Mouse (Mus musculus) midbrain, embryonic 16.5 days (tissue): ENCODE measurements around the gene Fam189b. TPM values are rescaled to one million over a fixed set of nuclear protein-coding genes. Genes with fewer than 3 reads are reported as not detected.

ENCODE experiments used
- ATAC-seq: fragments of 200-750 bp; cut with Nextera tagmentation; 2 replicates; pipeline ENCODE4 v1.8.0; 2017; ENCODE audit warnings: moderate TSS enrichment
- H3K27ac ChIP-seq: fragments of 300-500 bp; sonication (generic); 2 replicates; pipeline ENCODE4 v1.5.1; 2014; ENCODE audit warnings: mild to moderate bottlenecking, low read length, mixed read lengths
- H3K27me3 ChIP-seq: fragments of 300-500 bp; sonication (generic); 2 replicates; pipeline ENCODE4 v1.6.1; 2014; ENCODE audit warnings: low read depth, low read length, mixed read lengths; ENCODE audit not compliant: control insufficient read depth, insufficient read depth
- H3K36me3 ChIP-seq: fragments of 300-500 bp; sonication (generic); 2 replicates; pipeline ENCODE4 v1.6.1; 2014; ENCODE audit warnings: mild to moderate bottlenecking, low read length, moderate library complexity, mixed read lengths; ENCODE audit not compliant: control insufficient read depth, insufficient read depth
- H3K4me1 ChIP-seq: fragments of 300-500 bp; sonication (generic); 2 replicates; pipeline ENCODE4 v1.6.1; 2014; ENCODE audit warnings: mild to moderate bottlenecking, low read length, mixed read lengths; ENCODE audit not compliant: control insufficient read depth, insufficient read depth
- H3K4me2 ChIP-seq: fragments of 300-500 bp; sonication (generic); 2 replicates; pipeline ENCODE4 v1.6.1; 2014; ENCODE audit warnings: mild to moderate bottlenecking, low read length, mixed read lengths
- H3K4me3 ChIP-seq: fragments of 300-500 bp; sonication (generic); 2 replicates; pipeline ENCODE4 v1.5.1; 2014; ENCODE audit warnings: low read depth, mild to moderate bottlenecking, low read length, moderate library complexity, mixed read lengths
- H3K9ac ChIP-seq: fragments of 300-500 bp; sonication (generic); 2 replicates; pipeline ENCODE4 v1.6.1; 2014; ENCODE audit warnings: low read depth, low read length, mixed read lengths
- H3K9me3 ChIP-seq: fragments of 300-500 bp; sonication (generic); replicated peaks from 2 replicates; pipeline ENCODE4 v1.6.1; 2014; ENCODE audit warnings: mild to moderate bottlenecking, low read length, mixed read lengths; ENCODE audit not compliant: control insufficient read depth, poor library complexity, severe bottlenecking
- WGBS: fragments of 180-500 bp; shearing (Covaris S2); extraction: QIAGEN DNeasy Blood & Tissue Kit; methylation state at CpG from one replicate; pipeline ENCODE4 v1.1.7; 2014; 5-methylcytosine and 5-hydroxymethylcytosine counted together
- polyA plus RNA-seq: library from polyadenylated mRNA; unstranded; fragments of >200 nt; fragmentation: Nextera tagmentation; extraction: Ambion mirVana; gene quantifications from 2 replicates; pipeline ENCODE4 v1.2.1, GENCODE M21; 2015

Gene Fam189b
- polyA plus RNA-seq, 1 experiment from 2014 or later = 33.6 TPM

- H3K27ac ChIP-seq = peak overlapping the region; percentile 90
- H3K4me3 ChIP-seq = peak overlapping the region; percentile 43
- peak overlapping the region; percentile 78 for H3K4me2 ChIP-seq
- no peaks in the 10 kb centered on the region for H3K27me3 ChIP-seq
- no peaks in the 10 kb centered on the region for H3K9me3 ChIP-seq
- no peaks in the 10 kb centered on the region for H3K36me3 ChIP-seq
- H3K4me1 ChIP-seq = peaks cover 47% of the 10 kb centered on the region
- H3K9ac ChIP-seq = peak overlapping the region; percentile 69
- ATAC-seq = peak; percentile 72
- WGBS = under 1% methylated on average over 41 of the region's 41 CpGs
These were observed 44.6 kb downstream of the Fam189b start for GRCm38 (mm10) chr3:89227307-89228179.

GRCm38 (mm10) chr3:89228180-89228549, 45.2 kb downstream of the Fam189b start:
- Histone ChIP-seq H3K36me3 (peaks cover 3% of the 10 kb centered on the region), H3K4me1 (peaks cover 47% of the 10 kb centered on the region), H3K9me3 (no peaks in the 10 kb centered on the region), H3K9ac (peak overlapping the region; percentile 50), H3K27ac (peak overlapping the region; percentile 90), H3K4me3 (peak overlapping the region; percentile 43), H3K27me3 (no peaks in the 10 kb centered on the region), H3K4me2 (peak overlapping the region; percentile 78)
- 0 out of 2 replicates have a peak, but pooled peaks have one; percentile 32 for ATAC-seq
- WGBS = under 1% methylated on average over 18 of the region's 20 CpGs

GRCm38 (mm10) chr3:89228836-89229235, 45.9 kb downstream of the Fam189b start, which contains the start of gene Muc1:
Gene Muc1 (plus strand): TSS chr3:89229057.
- no peaks in the 10 kb centered on the region for H3K27me3 ChIP-seq
- H3K4me1 ChIP-seq = peaks cover 41% of the 10 kb centered on the region
- no peaks in the 10 kb centered on the region for H3K9me3 ChIP-seq
- H3K36me3 ChIP-seq = peaks cover 10% of the 10 kb centered on the region
- H3K4me2 ChIP-seq = peak within 1 kb of the TSS; percentile 78
- H3K27ac ChIP-seq = peak within 1 kb of the TSS; percentile 90
- WGBS = 35% methylated on average over 10 of the region's 10 CpGs
- no peak for ATAC-seq
- H3K4me3 ChIP-seq = peak within 1 kb of the TSS; percentile 43
- H3K9ac ChIP-seq = peak within 1 kb of the TSS; percentile 50

GRCm38 (mm10) chr3:89229276-89229675, 46.3 kb downstream of the Fam189b start:
- no peaks in the 10 kb centered on the region for H3K9me3 ChIP-seq
- no peak for ATAC-seq
- no peak overlapping the region for H3K4me3 ChIP-seq
- no peak overlapping the region for H3K9ac ChIP-seq
- H3K27me3 ChIP-seq = no peaks in the 10 kb centered on the region
- H3K4me1 ChIP-seq = peaks cover 38% of the 10 kb centered on the region
- 61% methylated on average over 4 of the region's 4 CpGs for WGBS
- H3K4me2 ChIP-seq = no peak overlapping the region
- no peak overlapping the region for H3K27ac ChIP-seq
- H3K36me3 ChIP-seq = peaks cover 14% of the 10 kb centered on the region

GRCm38 (mm10) chr3:89230561-89230960, 47.6 kb downstream of the Fam189b start:
- H3K9me3 ChIP-seq = no peaks in the 10 kb centered on the region
- peaks cover 25% of the 10 kb centered on the region for H3K36me3 ChIP-seq
- H3K4me3 ChIP-seq = no peak overlapping the region
- H3K4me1 ChIP-seq = peaks cover 25% of the 10 kb centered on the region
- ATAC-seq = no peak
- WGBS = 98% methylated on average over 2 of the region's 2 CpGs
- H3K27ac ChIP-seq = no peak overlapping the region
- no peak overlapping the region for H3K4me2 ChIP-seq
- no peak overlapping the region for H3K9ac ChIP-seq
- H3K27me3 ChIP-seq = no peaks in the 10 kb centered on the region

GRCm38 (mm10) chr3:89231345-89231744, 48.4 kb downstream of the Fam189b start:
- H3K9me3 ChIP-seq = no peaks in the 10 kb centered on the region
- H3K27me3 ChIP-seq = no peaks in the 10 kb centered on the region
- ATAC-seq = no peak
- H3K36me3 ChIP-seq = peaks cover 29% of the 10 kb centered on the region
- H3K27ac ChIP-seq = no peak overlapping the region
- 80% methylated on average over 7 of the region's 7 CpGs for WGBS
- no peak overlapping the region for H3K4me3 ChIP-seq
- peaks cover 17% of the 10 kb centered on the region for H3K4me1 ChIP-seq
- no peak overlapping the region for H3K9ac ChIP-seq
- H3K4me2 ChIP-seq = no peak overlapping the region

- no peaks in the 10 kb centered on the region for H3K27me3 ChIP-seq
- peaks cover 34% of the 10 kb centered on the region for H3K36me3 ChIP-seq
- no peak overlapping the region for H3K9ac ChIP-seq
- no peaks in the 10 kb centered on the region for H3K9me3 ChIP-seq
- WGBS = 86% methylated on average over 16 of the region's 16 CpGs
- ATAC-seq = no peak
- H3K27ac ChIP-seq = no peak overlapping the region
- peaks cover 12% of the 10 kb centered on the region for H3K4me1 ChIP-seq
- no peak overlapping the region for H3K4me2 ChIP-seq
- no peak overlapping the region for H3K4me3 ChIP-seq
These were observed 48.9 kb downstream of the Fam189b start for GRCm38 (mm10) chr3:89231772-89232275.

- Histone ChIP-seq H3K4me1 (peaks cover 5% of the 10 kb centered on the region), H3K9ac (no peak overlapping the region), H3K9me3 (no peaks in the 10 kb centered on the region), H3K4me2 (no peak overlapping the region), H3K36me3 (peaks cover 41% of the 10 kb centered on the region), H3K27me3 (no peaks in the 10 kb centered on the region), H3K27ac (no peak overlapping the region), H3K4me3 (no peak overlapping the region)
- ATAC-seq = no peak
- 75% methylated on average over 6 of the region's 6 CpGs for WGBS
These were observed 49.7 kb downstream of the Fam189b start for GRCm38 (mm10) chr3:89232614-89233013.

DNA sequence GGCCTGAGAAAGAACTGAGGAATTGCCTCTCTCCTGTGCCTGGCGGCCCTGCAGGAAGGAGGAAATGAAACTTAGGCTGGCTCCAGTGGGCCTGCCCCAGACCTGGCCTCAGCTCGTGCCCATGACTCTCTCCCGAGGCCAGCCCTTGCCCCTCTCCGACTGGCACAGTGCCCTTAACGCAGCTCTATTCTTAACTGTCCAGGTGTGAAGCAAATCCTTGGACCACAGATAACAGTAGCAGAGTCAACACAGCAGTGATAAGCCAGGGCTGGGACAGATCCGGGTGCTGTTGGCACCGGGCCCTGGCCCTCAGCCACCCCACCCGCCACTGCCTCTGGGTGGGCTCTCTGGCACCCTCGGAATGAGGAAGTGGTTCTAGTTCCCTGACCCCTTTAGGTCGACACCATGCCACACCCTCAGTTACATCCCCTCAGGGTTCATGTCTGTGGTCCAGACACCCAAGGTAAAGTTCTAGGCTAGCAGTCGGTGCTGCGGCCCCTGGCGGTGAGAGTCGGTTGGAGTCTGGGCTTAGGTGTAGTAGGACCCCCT, 50.7 kb downstream of the Fam189b start:
- Histone ChIP-seq H3K4me1 (no peaks in the 10 kb centered on the region), H3K4me2 (no peak overlapping the region), H3K9ac (no peak overlapping the region), H3K36me3 (peaks cover 49% of the 10 kb centered on the region), H3K4me3 (no peak overlapping the region), H3K9me3 (no peaks in the 10 kb centered on the region), H3K27ac (no peak overlapping the region), H3K27me3 (no peaks in the 10 kb centered on the region)
- WGBS = 88% methylated on average over 14 of the region's 14 CpGs
- ATAC-seq = no peak
